Mouse (Mus musculus): ENCODE results near the gene Mrps12. TPM values are rescaled to one million over a fixed set of nuclear protein-coding genes. Genes with fewer than 3 reads are reported as not detected.

Mrps12 gene
- polyA plus RNA-seq, 1 experiment from 2014 or later, result 138 TPM

- Histone ChIP-seq H3K27me3 (no peaks in the 10 kb centered on the region), H3K4me2 (replicated peaks) (no peak overlapping the region), H3K36me3 (no peaks in the 10 kb centered on the region; the same call in 1 of the 2 replicates), H3K9me3 (0 out of 2 replicates have a peak, but pooled peaks cover 3% of the 10 kb centered on the region), H3K4me1 (no peaks in the 10 kb centered on the region), H3K9ac (no peak overlapping the region), H3K4me3 (no peak overlapping the region), H3K27ac (no peak overlapping the region)
- no peak for ATAC-seq (ENCODE audit: insufficient number of reproducible peaks, insufficient read depth, low FRiP score, low TSS enrichment)
- WGBS, result 96% methylated on average over 4 of the region's 4 CpGs
Measured at GRCm38 (mm10) chr7:28700269-28700668, 41.4 kb downstream of the Mrps12 start.

GRCm38 (mm10) chr7:28697277-28697676 lies 44.3 kb downstream of the Mrps12 start:
- 95% methylated on average over 11 of the region's 11 CpGs for WGBS

GRCm38 (mm10) chr7:28694966-28695511 lies 46.6 kb downstream of the Mrps12 start:
- H3K4me2 ChIP-seq (replicated peaks), result peak overlapping the region; percentile 90
- 0 out of 2 replicates have a peak overlapping the region, but pooled peaks have one; percentile 12 for H3K27ac ChIP-seq
- 0 out of 2 replicates have a peak overlapping the region, but pooled peaks have one; percentile 4 for H3K4me3 ChIP-seq

More at GRCm38 (mm10) chr7:28697277-28697676, 44.3 kb downstream of the Mrps12 start:
- Histone ChIP-seq H3K4me3 (no peak overlapping the region), H3K9ac (no peak overlapping the region), H3K9me3 (0 out of 2 replicates have a peak, but pooled peaks cover 3% of the 10 kb centered on the region), H3K27me3 (peaks cover 10% of the 10 kb centered on the region; the same call in 1 of the 2 replicates), H3K36me3 (no peaks in the 10 kb centered on the region; the same call in 1 of the 2 replicates), H3K27ac (no peak overlapping the region), H3K4me1 (peaks cover 13% of the 10 kb centered on the region), H3K4me2 (replicated peaks) (no peak overlapping the region)
- no peak for ATAC-seq (ENCODE audit: insufficient number of reproducible peaks, insufficient read depth, low FRiP score, low TSS enrichment)

GRCm38 (mm10) chr7:28694423-28694822 lies 47.2 kb downstream of the Mrps12 start:
- Histone ChIP-seq H3K4me2 (replicated peaks) (peak overlapping the region; percentile 90), H3K36me3 (no peaks in the 10 kb centered on the region; the same call in 1 of the 2 replicates), H3K27me3 (peaks cover 10% of the 10 kb centered on the region; the same call in 1 of the 2 replicates), H3K27ac (0 out of 2 replicates have a peak overlapping the region, but pooled peaks have one; percentile 12), H3K4me3 (0 out of 2 replicates have a peak overlapping the region, but pooled peaks have one; percentile 4), H3K9ac (no peak overlapping the region), H3K4me1 (peaks cover 13% of the 10 kb centered on the region), H3K9me3 (no peaks in the 10 kb centered on the region)
- no peak for ATAC-seq (ENCODE audit: insufficient number of reproducible peaks, insufficient read depth, low FRiP score, low TSS enrichment)
- WGBS, result 8% methylated on average over 14 of the region's 14 CpGs

More at GRCm38 (mm10) chr7:28694966-28695511, 46.6 kb downstream of the Mrps12 start:
- Histone ChIP-seq H3K9me3 (no peaks in the 10 kb centered on the region), H3K27me3 (peaks cover 10% of the 10 kb centered on the region; the same call in 1 of the 2 replicates), H3K9ac (no peak overlapping the region), H3K4me1 (peaks cover 13% of the 10 kb centered on the region), H3K36me3 (no peaks in the 10 kb centered on the region; the same call in 1 of the 2 replicates)
- no peak for ATAC-seq (ENCODE audit: insufficient number of reproducible peaks, insufficient read depth, low FRiP score, low TSS enrichment)
- WGBS, result 48% methylated on average over 8 of the region's 8 CpGs

GRCm38 (mm10) chr7:28693321-28693966 lies 48.2 kb downstream of the Mrps12 start:
- H3K36me3 ChIP-seq, result no peaks in the 10 kb centered on the region; the same call in 1 of the 2 replicates
- H3K9ac ChIP-seq, result peak overlapping the region; percentile 63
- H3K4me1 ChIP-seq, result peaks cover 13% of the 10 kb centered on the region
- H3K4me2 ChIP-seq (replicated peaks), result peak overlapping the region; percentile 90
- H3K4me3 ChIP-seq, result peak overlapping the region; percentile 50
- peaks cover 10% of the 10 kb centered on the region; the same call in 1 of the 2 replicates for H3K27me3 ChIP-seq
- WGBS, result under 1% methylated on average over 37 of the region's 38 CpGs
- peak overlapping the region; percentile 54 for H3K27ac ChIP-seq
- ATAC-seq (ENCODE audit: insufficient number of reproducible peaks, insufficient read depth, low FRiP score, low TSS enrichment), result peak; percentile 70
- H3K9me3 ChIP-seq, result no peaks in the 10 kb centered on the region

GRCm38 (mm10) chr7:28692545-28693320 lies 48.9 kb downstream of the Mrps12 start, which contains the start of gene Fbxo27:
Gene Fbxo27 (plus strand): TSS chr7:28692849.
- Histone ChIP-seq H3K27ac (peak within 1 kb of the TSS; percentile 54), H3K4me1 (peaks cover 13% of the 10 kb centered on the region), H3K27me3 (peaks cover 10% of the 10 kb centered on the region; the same call in 1 of the 2 replicates), H3K4me2 (replicated peaks) (peak within 1 kb of the TSS; percentile 90), H3K4me3 (peak within 1 kb of the TSS; percentile 50), H3K9ac (peak within 1 kb of the TSS; percentile 63), H3K9me3 (no peaks in the 10 kb centered on the region), H3K36me3 (no peaks in the 10 kb centered on the region; the same call in 1 of the 2 replicates)
- 24% methylated on average over 30 of the region's 30 CpGs for WGBS
- peak; percentile 66 for ATAC-seq (ENCODE audit: insufficient number of reproducible peaks, insufficient read depth, low FRiP score, low TSS enrichment)

- Histone ChIP-seq H3K27me3 (peaks cover 10% of the 10 kb centered on the region; the same call in 1 of the 2 replicates), H3K27ac (no peak overlapping the region), H3K36me3 (no peaks in the 10 kb centered on the region), H3K4me1 (peaks cover 13% of the 10 kb centered on the region), H3K9ac (no peak overlapping the region), H3K9me3 (no peaks in the 10 kb centered on the region), H3K4me3 (no peak overlapping the region), H3K4me2 (replicated peaks) (no peak overlapping the region)
- WGBS, result 57% methylated on average over 7 of the region's 7 CpGs
- ATAC-seq (ENCODE audit: insufficient number of reproducible peaks, insufficient read depth, low FRiP score, low TSS enrichment), result no peak
Measured at GRCm38 (mm10) chr7:28691075-28691474, 50.5 kb downstream of the Mrps12 start.

Other genes with a start within 250 kb of the Mrps12 start
- not detected in 2 replicates for gene Ifnl2, start 231.4 kb downstream of the Mrps12 start, polyA plus RNA-seq (2016; fragmentation: Nextera tagmentation; extraction: Ambion mirVana)
- gene Ifnl3, start 219.0 kb downstream of the Mrps12 start, polyA plus RNA-seq (2016; fragmentation: Nextera tagmentation; extraction: Ambion mirVana), result not detected in 2 replicates
- not detected in 2 replicates for gene Sycn, start 200.9 kb downstream of the Mrps12 start, polyA plus RNA-seq (2016; fragmentation: Nextera tagmentation; extraction: Ambion mirVana)
- gene Nccrp1, start 194.6 kb downstream of the Mrps12 start, polyA plus RNA-seq (2016; fragmentation: Nextera tagmentation; extraction: Ambion mirVana), result not detected in 2 replicates
- 36.6 and 36.8 TPM in 2 replicates for gene Samd4b, start 143.7 kb downstream of the Mrps12 start, polyA plus RNA-seq (2016; fragmentation: Nextera tagmentation; extraction: Ambion mirVana)
- gene Pak4, start 143.6 kb downstream of the Mrps12 start, polyA plus RNA-seq (2016; fragmentation: Nextera tagmentation; extraction: Ambion mirVana), result 43.4 and 44.1 TPM in 2 replicates
- gene Acp7, start 110.5 kb downstream of the Mrps12 start, polyA plus RNA-seq (2016; fragmentation: Nextera tagmentation; extraction: Ambion mirVana), result 0.18 TPM in 1 of 2 replicates, not detected in the other
- 8.6 and 11.9 TPM in 2 replicates for gene Fbxo27, start 49.0 kb downstream of the Mrps12 start, polyA plus RNA-seq (2016; fragmentation: Nextera tagmentation; extraction: Ambion mirVana)
- 15.9 and 19.7 TPM in 2 replicates for gene Fbxo17, start 25.0 kb downstream of the Mrps12 start, polyA plus RNA-seq (2016; fragmentation: Nextera tagmentation; extraction: Ambion mirVana)
- gene Sars2, start 172 bp upstream of the Mrps12 start, polyA plus RNA-seq (2016; fragmentation: Nextera tagmentation; extraction: Ambion mirVana), result 29.8 and 32.0 TPM in 2 replicates
- 5.0 and 6.5 TPM in 2 replicates for gene Ccer2, start 14.4 kb upstream of the Mrps12 start, polyA plus RNA-seq (2016; fragmentation: Nextera tagmentation; extraction: Ambion mirVana)
- gene Sirt2, start 24.9 kb upstream of the Mrps12 start, polyA plus RNA-seq (2016; fragmentation: Nextera tagmentation; extraction: Ambion mirVana), result 76.1 and 76.7 TPM in 2 replicates
- 38.9 and 42.0 TPM in 2 replicates for gene Nfkbib, start 25.7 kb upstream of the Mrps12 start, polyA plus RNA-seq (2016; fragmentation: Nextera tagmentation; extraction: Ambion mirVana)
- 2.2 and 2.8 TPM in 2 replicates for gene Rinl, start 47.1 kb upstream of the Mrps12 start, polyA plus RNA-seq (2016; fragmentation: Nextera tagmentation; extraction: Ambion mirVana)
- 372 and 383 TPM in 2 replicates for gene Hnrnpl, start 66.7 kb upstream of the Mrps12 start, polyA plus RNA-seq (2016; fragmentation: Nextera tagmentation; extraction: Ambion mirVana)
- gene Ech1, start 83.4 kb upstream of the Mrps12 start, polyA plus RNA-seq (2016; fragmentation: Nextera tagmentation; extraction: Ambion mirVana), result 117 and 128 TPM in 2 replicates
- gene Lgals4, start 92.0 kb upstream of the Mrps12 start, polyA plus RNA-seq (2016; fragmentation: Nextera tagmentation; extraction: Ambion mirVana), result 5.4 and 7.3 TPM in 2 replicates
- gene Lgals7, start 122.0 kb upstream of the Mrps12 start, polyA plus RNA-seq (2016; fragmentation: Nextera tagmentation; extraction: Ambion mirVana), result 2.4 and 4.2 TPM in 2 replicates
- 0.26 and 0.36 TPM in 2 replicates for gene Capn12, start 139.6 kb upstream of the Mrps12 start, polyA plus RNA-seq (2016; fragmentation: Nextera tagmentation; extraction: Ambion mirVana)
- 233 and 253 TPM in 2 replicates for gene Actn4, start 220.5 kb upstream of the Mrps12 start, polyA plus RNA-seq (2016; fragmentation: Nextera tagmentation; extraction: Ambion mirVana)
- 392 and 419 TPM in 2 replicates for gene Eif3k, start 240.0 kb upstream of the Mrps12 start, polyA plus RNA-seq (2016; fragmentation: Nextera tagmentation; extraction: Ambion mirVana)
- 6.7 and 9.3 TPM in 2 replicates for gene Map4k1, start 240.2 kb upstream of the Mrps12 start, polyA plus RNA-seq (2016; fragmentation: Nextera tagmentation; extraction: Ambion mirVana)

Measured in embryonic facial prominence, embryonic 12.5 days (tissue).